Mouse (Mus musculus) kidney, postnatal 14 days (tissue): ENCODE data around the gene 1700092M07Rik.

Experiments
- DNase-seq: peaks from one replicate; pipeline ENCODE4 v3.0.0; 2022; ENCODE audit warnings: mixed read lengths

Gene 1700092M07Rik

DNA sequence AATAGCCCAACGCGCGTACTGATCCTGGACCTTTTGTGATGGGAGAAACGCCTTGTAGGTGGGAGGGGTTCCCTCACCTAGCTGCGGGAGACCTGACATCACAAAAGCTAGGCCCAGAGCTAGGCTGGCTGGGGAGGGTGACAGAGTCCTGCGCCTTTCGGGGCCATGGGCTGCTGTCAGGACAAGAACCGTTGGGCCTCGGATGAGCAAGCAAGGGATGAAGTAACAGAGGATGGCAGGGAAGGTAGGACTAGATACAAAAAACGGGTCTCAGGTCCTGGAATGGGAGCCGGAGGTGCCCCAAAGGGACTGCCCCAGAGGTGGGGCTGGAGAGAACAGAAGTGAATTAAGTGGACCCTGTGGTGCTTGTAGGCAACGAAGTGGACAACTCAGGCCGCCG lies at the start of gene 1700092M07Rik:
TSS of gene 1700092M07Rik (plus strand) at position 116 of the 400 bp plus-strand sequence.
- no peak for DNase-seq

DNA sequence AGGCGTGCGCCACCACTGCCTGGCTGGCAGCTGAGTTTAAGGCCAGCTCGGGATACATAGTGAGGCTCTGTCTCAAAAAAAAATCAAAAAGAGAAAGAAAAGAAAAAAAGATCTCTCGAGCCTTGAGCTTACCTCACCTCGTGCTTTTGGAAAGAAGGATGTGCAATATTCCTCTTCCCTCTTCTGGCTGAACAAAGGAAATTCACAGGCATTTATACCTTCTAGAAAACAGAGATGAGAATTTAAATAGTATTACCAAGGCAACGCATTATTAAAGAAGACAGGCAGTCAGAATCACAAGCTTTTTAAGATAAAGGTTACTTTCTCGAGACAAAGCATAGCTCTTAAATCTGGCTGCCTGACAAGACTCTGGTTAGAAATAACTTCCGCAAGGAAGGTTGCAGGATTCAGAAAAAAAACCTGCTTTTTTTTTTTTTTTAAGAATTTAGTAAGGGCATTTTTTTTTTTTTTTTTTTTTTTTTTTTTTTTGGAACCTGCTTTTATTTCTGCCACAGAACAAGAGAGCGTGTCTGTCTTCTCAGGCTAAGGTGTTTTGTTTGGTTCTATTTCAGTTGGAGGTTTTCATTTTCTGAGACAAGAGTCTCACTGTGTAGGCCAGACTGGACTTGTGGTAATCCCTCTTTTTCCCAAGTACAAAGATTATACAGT lies 48.5 kb upstream of the 1700092M07Rik start:
- DNase-seq = no peak

GRCm38 (mm10) chr19:8692740-8693139 lies 47.8 kb upstream of the 1700092M07Rik start:
- no peak for DNase-seq

DNA sequence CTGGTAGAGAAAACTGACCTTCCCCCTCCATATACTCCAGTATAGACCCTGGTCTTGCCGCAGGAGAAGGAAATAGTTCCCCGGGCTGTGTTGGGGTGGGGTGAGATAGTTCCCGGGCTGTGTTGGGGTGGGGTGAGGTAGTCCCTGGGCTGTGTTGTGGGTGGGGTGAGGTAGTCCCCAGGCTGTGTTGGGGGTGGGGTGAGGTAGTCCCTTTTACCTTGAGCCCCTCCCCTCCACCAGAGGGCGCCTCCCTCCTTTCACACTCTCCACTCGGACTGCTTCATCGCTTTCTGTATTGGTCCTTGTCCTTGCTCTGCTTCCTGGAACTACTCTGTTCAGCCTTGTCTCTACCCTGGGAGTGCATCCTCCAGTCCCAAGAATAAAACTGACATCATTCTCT lies 45.2 kb upstream of the 1700092M07Rik start:
- peak; percentile 61 for DNase-seq

DNA sequence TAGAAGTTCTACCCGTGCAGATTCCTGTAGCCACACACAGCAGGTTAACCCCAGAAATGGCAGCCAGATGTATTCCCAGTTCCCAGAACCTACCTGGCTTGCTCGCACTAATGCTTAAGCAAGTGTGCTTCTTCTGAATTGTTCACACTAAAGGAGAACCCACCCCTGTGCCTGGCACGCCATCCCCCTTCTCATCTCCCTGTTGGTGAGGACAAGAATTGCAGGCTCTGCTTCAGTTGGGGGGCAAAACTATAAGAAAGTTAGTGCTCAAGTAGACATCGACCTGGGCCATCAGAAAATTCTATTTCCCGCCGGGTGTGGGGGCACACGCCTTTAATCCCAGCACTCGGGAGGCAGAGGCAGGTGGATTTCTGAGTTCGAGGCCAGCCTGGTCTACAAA lies 40.9 kb upstream of the 1700092M07Rik start:
- DNase-seq = no peak

- peak; percentile 70 for DNase-seq
Observed at GRCm38 (mm10) chr19:8702458-8702857, 38.1 kb upstream of the 1700092M07Rik start.

GRCm38 (mm10) chr19:8703571-8703970 lies 36.9 kb upstream of the 1700092M07Rik start:
- no peak for DNase-seq

GRCm38 (mm10) chr19:8705026-8705708 lies 35.4 kb upstream of the 1700092M07Rik start:
- DNase-seq = no peak

DNA sequence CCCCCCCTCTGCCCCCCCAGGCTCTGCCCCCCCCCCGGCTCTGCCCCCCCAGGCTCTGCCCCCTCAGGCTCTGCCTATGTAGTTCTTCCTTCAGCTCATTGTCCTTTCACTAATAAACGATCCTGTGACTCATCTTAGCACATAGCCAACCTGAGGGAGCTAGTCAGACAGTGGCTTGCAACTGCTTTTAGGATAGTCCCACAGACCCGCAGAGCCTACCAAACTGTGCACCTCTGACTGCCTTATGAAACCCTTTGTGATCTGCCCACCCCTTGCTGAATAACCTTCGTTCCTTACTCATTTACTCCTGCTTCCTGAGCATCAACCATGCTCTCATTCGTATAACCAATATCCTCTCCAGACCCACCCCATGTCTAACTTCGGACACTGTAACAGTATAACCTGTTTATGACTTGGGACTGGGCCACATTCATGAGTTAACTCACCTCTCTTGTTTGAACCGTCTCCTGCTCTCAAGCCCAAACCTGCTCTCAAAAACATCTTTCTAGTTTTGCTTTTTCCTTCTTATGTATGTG lies 34.3 kb upstream of the 1700092M07Rik start:
- no peak for DNase-seq

GRCm38 (mm10) chr19:8706930-8707329 lies 33.6 kb upstream of the 1700092M07Rik start:
- DNase-seq = no peak

DNA sequence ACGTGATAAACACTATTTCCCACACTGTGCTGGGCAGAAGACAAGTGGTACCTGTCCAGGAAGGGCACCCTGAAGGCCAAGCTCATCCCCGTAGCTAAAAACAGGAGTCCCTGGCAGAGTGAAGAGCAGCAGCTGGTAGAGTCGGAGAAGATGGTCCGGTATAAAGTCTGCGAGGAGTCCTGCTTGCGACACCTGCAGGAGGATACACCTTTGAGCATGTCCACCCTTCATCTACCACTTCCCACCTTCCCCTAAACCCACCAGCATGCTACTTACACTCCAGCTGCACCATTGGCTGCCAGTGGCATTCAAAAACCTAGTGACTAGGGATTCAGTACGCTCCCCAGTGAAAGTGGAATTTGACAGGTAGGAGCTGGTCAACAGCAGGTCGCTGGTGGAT lies 31.6 kb upstream of the 1700092M07Rik start:
- DNase-seq = no peak

GRCm38 (mm10) chr19:8710057-8710456 lies 30.5 kb upstream of the 1700092M07Rik start:
- DNase-seq = no peak

DNA sequence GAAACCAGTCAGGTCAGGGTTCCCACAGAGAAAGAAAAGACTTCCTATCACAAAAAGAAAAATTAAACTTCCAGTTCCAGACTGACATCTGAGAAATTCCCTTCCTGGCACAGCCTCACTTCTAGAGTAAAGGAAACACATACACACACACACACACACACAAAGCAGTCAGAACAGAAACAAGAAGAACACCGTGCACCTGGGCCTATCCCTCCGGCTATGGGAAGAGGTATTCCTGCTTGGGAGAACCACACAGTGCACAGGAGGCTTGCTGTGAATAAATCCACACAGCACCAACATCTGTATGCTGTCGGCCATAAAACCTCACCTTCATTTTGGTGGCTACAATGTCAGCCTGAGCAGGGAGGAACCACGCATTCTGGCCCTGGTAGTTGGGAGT lies 29.0 kb upstream of the 1700092M07Rik start:
- DNase-seq = peak; percentile 31

GRCm38 (mm10) chr19:8711949-8712869 lies 28.3 kb upstream of the 1700092M07Rik start:
- DNase-seq = no peak

DNA sequence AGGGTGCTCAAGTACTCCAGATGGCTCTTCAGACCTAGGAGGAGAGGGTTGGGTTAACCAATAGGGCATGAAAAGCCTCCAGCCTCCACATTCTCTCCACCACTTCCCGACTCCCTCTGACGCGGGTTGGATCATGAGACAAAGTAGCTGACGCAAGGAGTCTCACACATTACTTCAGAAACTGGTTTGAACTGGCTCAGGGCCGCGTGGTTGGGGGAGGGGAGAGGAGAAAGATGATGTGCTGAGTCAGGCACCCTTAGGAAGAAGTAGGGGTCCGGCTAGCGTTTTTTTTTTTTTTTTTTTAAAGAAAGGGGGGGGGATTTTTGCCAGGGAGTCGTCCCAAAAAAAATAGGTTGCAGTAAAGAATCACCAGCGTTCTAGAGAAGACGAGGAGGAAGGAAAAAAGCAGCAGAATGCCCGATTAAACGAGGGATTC lies 27.6 kb upstream of the 1700092M07Rik start:
- peak; percentile 89 for DNase-seq

DNA sequence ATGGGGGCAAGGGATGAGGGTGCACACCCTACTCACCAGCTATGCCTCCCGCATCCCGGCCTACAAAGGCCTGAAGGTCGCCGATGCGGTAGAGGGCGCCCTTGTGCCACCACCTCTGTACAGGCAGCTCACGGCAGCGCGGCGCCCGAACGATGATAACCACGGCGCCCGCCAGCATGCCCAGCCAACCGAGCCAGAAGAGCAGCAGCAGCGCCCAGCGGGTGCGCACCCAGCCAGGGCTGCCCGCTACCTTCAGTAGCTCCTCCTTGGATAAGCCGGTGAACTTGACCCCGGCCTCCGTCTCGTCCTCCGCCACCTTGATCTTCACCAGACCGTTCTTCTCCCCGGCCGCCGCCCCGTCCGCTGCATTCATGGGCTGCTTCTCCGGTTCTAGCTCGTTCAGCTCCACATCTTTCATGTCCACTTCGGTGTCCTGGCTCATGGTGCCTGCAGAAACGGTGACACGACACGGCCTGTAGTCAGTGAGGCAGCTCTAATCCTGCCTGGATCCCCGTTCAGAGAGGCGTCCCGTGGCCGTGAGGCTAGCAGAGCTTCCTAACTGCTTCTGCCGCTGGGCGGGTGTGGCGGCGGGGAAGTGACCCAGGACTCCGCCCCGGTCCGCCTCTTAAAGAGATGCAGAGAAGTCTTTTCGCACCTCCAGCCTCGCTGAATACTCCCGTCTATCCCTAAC lies 27.1 kb upstream of the 1700092M07Rik start:
- peak; percentile 95 for DNase-seq

- no peak for DNase-seq
Observed at GRCm38 (mm10) chr19:8713997-8714652, 26.4 kb upstream of the 1700092M07Rik start.

- DNase-seq = peak; percentile 43
Observed at GRCm38 (mm10) chr19:8714653-8715481, 25.7 kb upstream of the 1700092M07Rik start.

DNA sequence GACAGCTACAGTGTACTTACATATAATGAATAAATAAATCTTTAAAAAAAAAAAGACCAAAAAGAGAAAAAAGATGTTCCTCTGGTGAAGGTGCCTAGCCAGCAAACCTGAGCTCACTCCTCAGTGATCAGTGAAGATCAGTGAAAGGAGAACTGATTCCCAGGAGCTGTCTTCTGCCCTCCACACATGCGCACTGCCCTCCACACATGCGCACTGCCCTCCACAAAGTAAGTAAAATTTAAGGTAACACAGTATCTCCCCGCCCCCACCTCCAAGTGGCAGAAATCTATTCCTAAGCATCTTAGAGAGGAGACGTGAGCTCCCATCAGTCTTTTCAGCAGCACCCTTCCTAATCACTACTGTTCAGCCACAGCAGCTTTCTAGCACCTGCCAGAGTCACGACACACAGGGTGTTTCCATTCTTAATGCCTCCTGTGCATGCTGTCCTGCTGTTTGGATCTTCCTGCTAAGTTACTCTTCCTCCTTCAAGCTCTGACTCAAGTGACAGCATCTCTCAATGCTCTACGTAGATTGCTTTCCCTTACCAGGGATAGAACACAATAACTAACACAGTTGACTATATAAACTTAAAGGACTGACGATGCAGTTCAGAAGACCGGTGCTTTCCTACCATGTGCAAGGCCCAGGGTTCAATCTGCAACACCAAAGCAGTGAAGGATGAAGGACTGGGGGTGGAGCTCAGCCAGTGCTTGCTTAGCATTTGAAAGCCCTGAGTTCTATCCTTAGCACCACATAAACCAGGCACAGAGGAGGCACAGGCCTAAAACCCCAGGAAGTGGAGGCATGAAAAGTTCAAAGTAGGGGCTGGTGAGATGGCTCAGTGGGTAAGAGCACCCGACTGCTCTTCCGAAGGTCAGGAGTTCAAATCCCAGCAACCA lies 24.4 kb upstream of the 1700092M07Rik start:
- DNase-seq = no peak
